Mouse (Mus musculus) myocyte (in vitro differentiated cells): ENCODE measurements around the gene Elmo3. TPM values are rescaled to one million over a fixed set of nuclear protein-coding genes. Genes with fewer than 3 reads are reported as not detected.

Experiments
- H3K27me3 ChIP-seq: one replicate; pipeline ENCODE4 v1.6.1; 2011; ENCODE audit not compliant: control insufficient read depth, insufficient read depth, insufficient read length
- H3K36me3 ChIP-seq: one replicate; pipeline ENCODE4 v1.6.1; 2011; ENCODE audit not compliant: control insufficient read depth, insufficient read depth
- H3K4me2 ChIP-seq: one replicate; pipeline ENCODE4 v1.6.1; 2011; ENCODE audit warnings: low read depth, control low read depth
- H3K4me3 ChIP-seq: one replicate; pipeline ENCODE4 v1.5.1; 2011; ENCODE audit warnings: mild to moderate bottlenecking, control low read depth, moderate library complexity
- H3K79me2 ChIP-seq: one replicate; pipeline ENCODE4 v1.6.1; 2011; ENCODE audit not compliant: control insufficient read depth, insufficient read depth
- H3ac ChIP-seq: one replicate; pipeline ENCODE4 v1.6.1; 2011; ENCODE audit not compliant: control insufficient read depth, insufficient read length
- CEBPB ChIP-seq: IDR thresholded peaks from 2 replicates; pipeline ENCODE4 v1.6.1; 2011; ENCODE audit warnings: mild to moderate bottlenecking, moderate library complexity; ENCODE audit not compliant: poor library complexity, insufficient read depth, severe bottlenecking
- E2F4 ChIP-seq: IDR thresholded peaks from one replicate; pipeline ENCODE4 v1.6.1; 2011; ENCODE audit warnings: mild to moderate bottlenecking, control low read depth, moderate library complexity; ENCODE audit not compliant: insufficient read depth
- MAX ChIP-seq: IDR thresholded peaks from one replicate; pipeline ENCODE4 v1.6.1; 2011; ENCODE audit warnings: low read depth, mild to moderate bottlenecking, control low read depth
- MYOD1 ChIP-seq, 3 experiments: IDR thresholded peaks; one replicate each; pipeline ENCODE4 v1.6.1; 2011; ENCODE audit warnings: control low read depth in 2 of 3, low read depth in 2 of 3, mild to moderate bottlenecking in 2 of 3, moderate library complexity in 1 of 3; ENCODE audit not compliant: insufficient read length in 2 of 3, control insufficient read depth in 1 of 3
- MYOG ChIP-seq, 3 experiments: IDR thresholded peaks; one replicate each; pipeline ENCODE4 v1.6.1; 2011; ENCODE audit warnings: control low read depth in 2 of 3, low read depth in 2 of 3, mild to moderate bottlenecking in 2 of 3; ENCODE audit not compliant: insufficient read length in 2 of 3, control insufficient read depth in 1 of 3, insufficient read depth in 1 of 3
- POLR2A ChIP-seq: IDR thresholded peaks from one replicate; pipeline ENCODE4 v1.6.1; 2011; ENCODE audit warnings: low read depth, mild to moderate bottlenecking, control low read depth, moderate library complexity; ENCODE audit not compliant: insufficient read length
- POLR2AphosphoS2 ChIP-seq: IDR thresholded peaks from one replicate; pipeline ENCODE4 v1.6.1; 2011; ENCODE audit warnings: low read depth, control low read depth; ENCODE audit not compliant: insufficient read length
- REST ChIP-seq: IDR thresholded peaks from one replicate; pipeline ENCODE4 v1.6.1; 2011; ENCODE audit warnings: mild to moderate bottlenecking, control low read depth, moderate library complexity; ENCODE audit not compliant: insufficient read depth, insufficient read length
- SRF ChIP-seq: IDR thresholded peaks from one replicate; pipeline ENCODE4 v1.6.1; 2011; ENCODE audit warnings: low read depth; ENCODE audit not compliant: control insufficient read depth, insufficient read length
- TCF12 ChIP-seq: IDR thresholded peaks from one replicate; pipeline ENCODE4 v1.6.1; 2011; ENCODE audit warnings: mild to moderate bottlenecking, control low read depth; ENCODE audit not compliant: poor library complexity, insufficient read depth, severe bottlenecking
- TCF3 ChIP-seq: IDR thresholded peaks from one replicate; pipeline ENCODE4 v1.6.1; 2011; ENCODE audit warnings: low read depth, control low read depth; ENCODE audit not compliant: insufficient read length
- USF1 ChIP-seq: IDR thresholded peaks from one replicate; pipeline ENCODE4 v1.6.1; 2011; ENCODE audit warnings: low read depth, mild to moderate bottlenecking, control low read depth, moderate library complexity
- polyA plus RNA-seq: library from polyadenylated mRNA; unstranded; fragments of >200 nt; fragmentation: generic; extraction: Trizol; gene quantifications from one replicate; pipeline ENCODE4 v1.2.1, GENCODE M21; 2012; ENCODE audit warnings: missing spikeins

Elmo3 gene
- polyA plus RNA-seq, 1 experiment = 0.92 TPM

GRCm38 (mm10) chr8:105317941-105318340 is 12.5 kb downstream of the Elmo3 start:
- no peaks in the 10 kb centered on the region for H3K79me2 ChIP-seq
- H3ac ChIP-seq = no peak overlapping the region
- peaks cover 39% of the 10 kb centered on the region for H3K36me3 ChIP-seq
- no peaks in the 10 kb centered on the region for H3K27me3 ChIP-seq
- peak; percentile 58 to 83 (median 70) for TF ChIP-seq MYOD1 (IDR thresholded peaks at IDR 0.05; ENCODE audit: control insufficient read depth in 1 of 3, insufficient read length in 2 of 3, low read depth in 2 of 3)
- TF ChIP-seq REST = no peak
- TF ChIP-seq MYOG (IDR thresholded peaks at IDR 0.05; ENCODE audit: control insufficient read depth in 1 of 3, insufficient read depth in 1 of 3, insufficient read length in 2 of 3, low read depth in 2 of 3) = peak; percentile 39 to 91 (median 85)
- no peak overlapping the region for H3K4me3 ChIP-seq
- H3K4me2 ChIP-seq = peak overlapping the region; percentile 26

- Histone ChIP-seq H3K27me3 (no peaks in the 10 kb centered on the region), H3ac (no peak overlapping the region), H3K79me2 (no peaks in the 10 kb centered on the region), H3K4me2 (no peak overlapping the region), H3K4me3 (no peak overlapping the region), H3K36me3 (peaks cover 42% of the 10 kb centered on the region)
- no peak for TF ChIP-seq SRF
- no peak for TF ChIP-seq MYOG (IDR thresholded peaks at IDR 0.05; ENCODE audit: control insufficient read depth in 1 of 3, insufficient read depth in 1 of 3, insufficient read length in 2 of 3, low read depth in 2 of 3)
- TF ChIP-seq REST = no peak
- no peak for TF ChIP-seq TCF12
These were observed 13.3 kb downstream of the Elmo3 start for GRCm38 (mm10) chr8:105318662-105319190.

- no peak for TF ChIP-seq TCF12
- peak; percentile 15 for TF ChIP-seq POLR2AphosphoS2
- Histone ChIP-seq H3K27me3 (no peaks in the 10 kb centered on the region), H3K4me3 (no peak overlapping the region), H3K79me2 (peaks cover 36% of the 10 kb centered on the region), H3K36me3 (peaks cover 7% of the 10 kb centered on the region), H3ac (no peak overlapping the region), H3K4me2 (no peak overlapping the region)
These were observed 17.8 kb downstream of the Elmo3 start for GRCm38 (mm10) chr8:105323183-105323582.

DNA sequence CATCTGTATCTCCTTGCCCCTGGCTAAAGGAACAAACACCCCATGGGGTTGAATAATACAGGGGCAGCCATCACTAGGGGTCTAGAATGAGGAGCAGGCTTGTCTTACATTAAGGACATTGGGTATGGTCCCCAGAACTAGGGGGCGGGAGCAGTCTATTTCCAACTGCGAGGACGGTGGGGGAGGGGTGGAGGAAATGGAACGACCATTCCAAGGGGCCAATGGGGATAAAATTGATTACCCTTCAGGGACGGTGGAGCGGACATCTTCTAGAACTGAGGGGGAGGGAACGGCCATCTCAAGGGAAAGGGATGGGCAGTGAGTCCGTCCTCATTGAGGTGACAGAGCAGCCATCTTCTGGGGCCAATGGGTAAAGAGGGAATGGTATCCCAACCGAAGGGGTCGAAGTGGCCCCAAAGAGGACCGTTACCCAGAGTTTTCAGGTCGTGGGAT is 20.3 kb downstream of the Elmo3 start:
- Histone ChIP-seq H3K36me3 (peaks cover 15% of the 10 kb centered on the region), H3K79me2 (peaks cover 37% of the 10 kb centered on the region), H3K4me2 (peak overlapping the region; percentile 91), H3K4me3 (peak overlapping the region; percentile 79), H3K27me3 (no peaks in the 10 kb centered on the region), H3ac (peak overlapping the region; percentile 47)
- TF ChIP-seq SRF (no peak), MYOD1 (IDR thresholded peaks at IDR 0.05; ENCODE audit: control insufficient read depth in 1 of 3, insufficient read length in 2 of 3, low read depth in 2 of 3) (no peak)

DNA sequence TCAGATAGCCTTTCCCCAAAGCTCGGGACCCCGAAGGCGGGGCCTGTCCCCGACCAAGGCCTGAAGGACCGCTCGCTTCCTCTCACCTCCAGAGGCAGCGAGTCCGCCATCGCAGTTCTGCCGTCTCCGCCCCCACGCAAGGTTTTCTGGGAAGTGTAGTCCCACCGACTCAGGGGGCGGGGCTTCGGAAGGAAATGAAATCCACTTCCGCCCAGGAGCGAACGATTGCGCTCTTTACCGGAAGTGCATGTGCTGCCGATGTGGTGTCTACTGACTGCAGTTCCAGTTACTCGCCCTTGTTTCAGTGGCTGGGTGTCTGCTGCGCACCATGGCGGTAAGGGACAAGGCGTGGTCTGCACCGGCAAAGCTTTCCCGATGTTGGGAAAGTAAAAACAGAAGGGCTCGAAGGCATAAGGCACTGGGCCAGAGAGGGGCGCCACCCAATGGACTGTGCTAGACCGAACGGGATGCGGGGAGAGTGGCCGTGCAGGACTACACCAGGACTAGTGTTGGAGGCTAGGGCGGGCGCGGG is 20.8 kb downstream of the Elmo3 start, which contains the start of the genes Lrrc29 and Tmem208:
Lrrc29 (minus strand) TSS at position 138 of the 532 bp plus-strand sequence.
Tmem208 (plus strand) TSS at position 214 of the 532 bp plus-strand sequence.
- H3K4me3 ChIP-seq = peak within 1 kb of the TSS; percentile 79
- peak within 1 kb of the TSS; percentile 47 for H3ac ChIP-seq
- peaks cover 20% of the 10 kb centered on the region for H3K36me3 ChIP-seq
- peak within 1 kb of the TSS; percentile 91 for H3K4me2 ChIP-seq
- H3K79me2 ChIP-seq = peaks cover 37% of the 10 kb centered on the region
- TF ChIP-seq USF1 = no peak
- no peak for TF ChIP-seq MYOG (IDR thresholded peaks at IDR 0.05; ENCODE audit: control insufficient read depth in 1 of 3, insufficient read depth in 1 of 3, insufficient read length in 2 of 3, low read depth in 2 of 3)
- TF ChIP-seq POLR2A = peak; percentile 99
- TF ChIP-seq SRF = peak; percentile 22
- peak; percentile 35 for TF ChIP-seq MAX
- TF ChIP-seq MYOD1 (IDR thresholded peaks at IDR 0.05; ENCODE audit: control insufficient read depth in 1 of 3, insufficient read length in 2 of 3, low read depth in 2 of 3) = peak in 1 of 3 experiments; percentile 44
- TF ChIP-seq CEBPB = peak; percentile 29; the same call in 1 of the 2 replicates
- peak; percentile 51 for TF ChIP-seq REST
- TF ChIP-seq POLR2AphosphoS2 = peak; percentile 99
- H3K27me3 ChIP-seq = no peaks in the 10 kb centered on the region

DNA sequence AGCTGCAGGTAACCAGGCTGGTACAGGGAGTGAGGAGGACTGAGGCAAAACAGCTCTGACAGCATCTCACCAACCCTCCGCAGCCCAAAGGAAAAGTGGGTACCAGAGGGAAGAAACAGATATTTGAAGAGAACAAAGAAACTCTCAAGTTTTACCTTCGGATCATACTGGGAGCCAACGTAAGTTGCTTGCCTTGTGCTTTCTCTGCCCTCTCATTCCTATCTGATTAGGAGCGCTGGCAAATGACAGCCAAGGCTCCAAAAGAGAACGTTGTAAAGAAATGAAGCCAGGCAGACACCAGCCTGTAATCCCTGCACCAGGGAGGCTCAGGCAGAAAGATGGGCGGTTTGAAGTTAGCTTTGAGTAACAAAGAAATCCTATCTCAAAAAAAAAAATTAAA is 21.6 kb downstream of the Elmo3 start:
- no peaks in the 10 kb centered on the region for H3K27me3 ChIP-seq
- TF ChIP-seq SRF (no peak), POLR2AphosphoS2 (no peak), TCF3 (no peak), TCF12 (no peak), POLR2A (no peak), CEBPB (no peak), E2F4 (no peak), MYOD1 (IDR thresholded peaks at IDR 0.05; ENCODE audit: control insufficient read depth in 1 of 3, insufficient read length in 2 of 3, low read depth in 2 of 3) (no peak), REST (no peak), MAX (no peak), MYOG (IDR thresholded peaks at IDR 0.05; ENCODE audit: control insufficient read depth in 1 of 3, insufficient read depth in 1 of 3, insufficient read length in 2 of 3, low read depth in 2 of 3) (no peak), USF1 (no peak)
- peak overlapping the region; percentile 47 for H3ac ChIP-seq
- H3K79me2 ChIP-seq = peaks cover 37% of the 10 kb centered on the region
- H3K4me2 ChIP-seq = peak overlapping the region; percentile 82
- peak overlapping the region; percentile 79 for H3K4me3 ChIP-seq
- H3K36me3 ChIP-seq = peaks cover 22% of the 10 kb centered on the region
